Mouse (Mus musculus): ENCODE data around the gene Retreg3.

Retreg3 gene

GRCm38 (mm10) chr11:101046440-101046839 lies 73.3 kb downstream of the Retreg3 start:
- no peak for DNase-seq

All from cerebellum, adult 9-11 months (tissue).